8 mouse cellular contexts compared by ENCODE assay signal in genomic region chr12:73705097-73705690, GRCm38 (mm10).
DNase-seq lines count a peak whose midpoint lies in the region; ATAC-seq and TF ChIP-seq lines count a peak whose summit lies in the region.

No protein-coding gene starts in this region.

- H3K9me3 ChIP-seq in liver, embryonic 14.5 days (ENCODE audit: control insufficient read depth, low read length): no peaks in the 10 kb centered on the region
- no peaks in the 10 kb centered on the region for H3K9me3 ChIP-seq in liver, embryonic 11.5 days (ENCODE audit: control insufficient read depth, low read length)
- no peaks in the 10 kb centered on the region for H3K9me3 ChIP-seq in midbrain, embryonic 14.5 days (ENCODE audit: control insufficient read depth, low read length)

- TF ChIP-seq CTCF in liver, embryonic 14.5 days (IDR thresholded peaks at IDR 0.05; ENCODE audit: low read depth): peak; percentile 54

- 37% methylated on average over 7 of the region's 7 CpGs for WGBS in liver, embryonic 14.5 days (ENCODE audit: insufficient replicate concordance)
- 50% methylated on average over 7 of the region's 7 CpGs for WGBS in liver, embryonic 11.5 days
- WGBS in midbrain, embryonic 14.5 days: 46% methylated on average over 7 of the region's 7 CpGs

- no peak for ATAC-seq in liver, embryonic 14.5 days (ENCODE audit: insufficient read depth)
- ATAC-seq in liver, embryonic 11.5 days (replicated peaks; ENCODE audit: low FRiP score): no peak
- ATAC-seq in midbrain, embryonic 14.5 days (ENCODE audit: low FRiP score, low TSS enrichment): peak; percentile 62; the same call in 1 of the 2 replicates

- H3K9ac ChIP-seq in liver, embryonic 14.5 days (replicated peaks): no peak overlapping the region
- no peak overlapping the region for H3K9ac ChIP-seq in liver, embryonic 11.5 days (ENCODE audit: low read depth, low read length)
- no peak overlapping the region for H3K9ac ChIP-seq in midbrain, embryonic 14.5 days (replicated peaks; ENCODE audit: low read length)

- no peaks in the 10 kb centered on the region for H3K4me1 ChIP-seq in liver, embryonic 14.5 days (replicated peaks; ENCODE audit: control insufficient read depth in 2 of 2, insufficient read depth in 2 of 2, low read length in 1 of 2)
- no peaks in the 10 kb centered on the region for H3K4me1 ChIP-seq in liver, embryonic 11.5 days (replicated peaks; ENCODE audit: control insufficient read depth, insufficient read depth, low read length)
- H3K4me1 ChIP-seq in midbrain, embryonic 14.5 days (ENCODE audit: control insufficient read depth, insufficient read depth, low read length): no peaks in the 10 kb centered on the region

- no peak overlapping the region for H3K4me2 ChIP-seq in liver, embryonic 14.5 days (ENCODE audit: low read depth)
- H3K4me2 ChIP-seq in liver, embryonic 11.5 days: no peak overlapping the region
- H3K4me2 ChIP-seq in midbrain, embryonic 14.5 days (ENCODE audit: low read length): no peak overlapping the region

- H3K36me3 ChIP-seq in liver, embryonic 14.5 days (replicated peaks; ENCODE audit: control insufficient read depth, insufficient read depth, low read depth): no peaks in the 10 kb centered on the region
- H3K36me3 ChIP-seq in liver, embryonic 11.5 days (ENCODE audit: control insufficient read depth, insufficient read depth, low read length): no peaks in the 10 kb centered on the region
- no peaks in the 10 kb centered on the region for H3K36me3 ChIP-seq in midbrain, embryonic 14.5 days (ENCODE audit: control insufficient read depth, insufficient read depth, low read length)

- no peak for DNase-seq in liver, embryonic 14.5 days (ENCODE audit: low read depth in 3 of 3, low spot score in 3 of 3)
- DNase-seq in liver, embryonic 11.5 days (ENCODE audit: low spot score): no peak
- DNase-seq in NIH3T3 (ENCODE audit: low read depth): peak; percentile 86
- peak; percentile 85 to 88 for DNase-seq in cerebellum, postnatal 10 days
- DNase-seq in gastrocnemius, adult 8-10 months (ENCODE audit: low spot score in 2 of 2): peak; percentile 19
- peak; percentile 78 to 79 for DNase-seq in layer of hippocampus, postnatal 10 days (ENCODE audit: low spot score in 2 of 2)
- DNase-seq in midbrain, embryonic 14.5 days: peak; percentile 89
- peak; percentile 64 for DNase-seq in thymus, postnatal 25 days

- TF ChIP-seq EP300 in liver, embryonic 14.5 days (IDR thresholded peaks at IDR 0.05; ENCODE audit: low read depth): no peak

- H3K4me3 ChIP-seq in liver, embryonic 14.5 days (ENCODE audit: insufficient read depth in 1 of 2, low read depth in 2 of 2, low read length in 2 of 2): no peak overlapping the region
- no peak overlapping the region for H3K4me3 ChIP-seq in liver, embryonic 11.5 days (ENCODE audit: low read depth, low read length)
- no peak overlapping the region for H3K4me3 ChIP-seq in midbrain, embryonic 14.5 days (replicated peaks; ENCODE audit: low read depth, low read length)

- H3K27ac ChIP-seq in liver, embryonic 14.5 days: no peak overlapping the region
- H3K27ac ChIP-seq in liver, embryonic 11.5 days (ENCODE audit: low read depth, low read length): no peak overlapping the region
- no peak overlapping the region for H3K27ac ChIP-seq in midbrain, embryonic 14.5 days (replicated peaks; ENCODE audit: low read depth, low read length)

- no peaks in the 10 kb centered on the region for H3K27me3 ChIP-seq in liver, embryonic 14.5 days (ENCODE audit: control insufficient read depth, insufficient read depth, low read length)
- H3K27me3 ChIP-seq in liver, embryonic 11.5 days (replicated peaks; ENCODE audit: control insufficient read depth, insufficient read depth, low read length): no peaks in the 10 kb centered on the region
- H3K27me3 ChIP-seq in midbrain, embryonic 14.5 days (ENCODE audit: control insufficient read depth, insufficient read depth, low read length): no peaks in the 10 kb centered on the region

Comparison
In these comparisons a context has a peak if more than half of its experiments do, and no peak if none do; other contexts are left out.
1. DNase-seq: peak in NIH3T3 (single experiment), cerebellum, postnatal 10 days (2 of 2), gastrocnemius, adult 8-10 months (2 of 2), layer of hippocampus, postnatal 10 days (2 of 2), midbrain, embryonic 14.5 days (single experiment) and thymus, postnatal 25 days (single experiment); none in liver, embryonic 14.5 days (0 of 3) and liver, embryonic 11.5 days (single experiment).